Mouse (Mus musculus): Measurements from ENCODE around the gene Atic. TPM values are rescaled to one million over a fixed set of nuclear protein-coding genes. Genes with fewer than 3 reads are reported as not detected.

The Atic gene
- total RNA-seq (2021) = 10 to 100 TPM; 34.2 to 34.6 TPM
- long read RNA-seq, experiment 1, transcript Atic-201 (16 exons, 2,845 nt) = major isoform, 11 of 13 reads
- long read RNA-seq, experiment 1, partial matches to known transcripts = 0 of 13 reads
- long read RNA-seq, experiment 1, other reads (novel, unspliced or antisense) = 2 of 13 reads
- long read RNA-seq, experiment 2, transcript Atic-201 (16 exons, 2,845 nt) = major isoform, 14 of 14 reads
- long read RNA-seq, experiment 2, partial matches to known transcripts = 0 of 14 reads
- long read RNA-seq, experiment 2, other reads (novel, unspliced or antisense) = 0 of 14 reads

DNA sequence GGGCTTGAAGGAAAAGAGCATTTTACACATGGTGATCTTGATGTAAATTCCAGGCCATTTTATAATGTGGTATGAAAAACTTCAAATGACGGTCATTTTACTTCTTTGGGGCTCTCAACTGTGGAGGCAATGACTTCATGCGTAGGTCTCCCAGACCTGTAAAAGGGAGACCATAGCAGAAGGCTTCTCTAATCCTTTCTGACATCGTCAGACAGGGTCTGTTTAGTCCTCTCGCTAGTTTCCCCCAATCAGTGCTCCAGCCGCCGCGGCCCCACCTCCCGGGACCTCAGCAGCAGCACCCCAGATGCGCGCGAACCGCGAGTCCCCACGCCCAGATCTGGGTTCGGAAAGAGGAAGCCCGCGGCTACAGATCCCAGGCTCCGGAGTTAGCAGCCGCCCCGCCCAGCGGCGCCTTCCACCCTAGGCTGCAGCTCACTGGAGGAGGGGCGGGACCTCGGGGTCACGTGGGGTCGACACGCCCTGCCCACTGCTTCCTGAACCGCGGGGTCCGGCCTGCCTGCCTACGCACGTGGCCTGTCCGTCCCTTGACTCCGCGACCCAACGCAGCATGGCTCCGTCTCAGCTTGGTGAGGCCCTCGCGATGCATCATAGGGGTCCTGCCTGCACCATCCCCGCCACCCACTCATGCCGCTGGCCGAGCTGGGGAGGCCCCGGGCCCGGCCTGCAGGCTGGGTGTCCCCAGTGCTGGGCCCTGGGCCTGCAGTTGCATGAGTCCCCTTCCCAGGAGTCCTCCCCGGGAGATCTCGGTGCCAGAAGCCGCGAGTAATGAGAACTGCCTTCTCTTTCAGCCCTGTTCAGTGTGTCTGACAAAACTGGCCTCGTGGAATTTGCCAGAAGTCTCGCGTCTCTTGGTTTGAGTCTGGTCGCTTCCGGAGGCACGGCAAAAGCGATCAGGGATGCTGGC, at the start of gene Atic:
Gene Atic, plus strand, starts transcription at position 463 of the 925 bp plus-strand sequence.
- peak; percentile 83 to 85 for DNase-seq (ENCODE audit: low spot score in 2 of 2)
- intact Hi-C loops (cut with DNase I) = no loop called here

GRCm38 (mm10) chr1:71507251-71507650, 49.7 kb upstream of the Atic start:
- intact Hi-C loops (cut with DNase I) = loop anchor here (5.0 to 10.0 kb wide), 3 partner anchors 220 to 1712 kb away; no protein-coding TSS in a partner anchor
- DNase-seq (ENCODE audit: low spot score in 2 of 2) = peak in 1 of 2 experiments; percentile 3

- intact Hi-C loops (cut with DNase I) = no loop called here
- no peak for DNase-seq (ENCODE audit: low spot score in 2 of 2)
These were observed 41.9 kb upstream of the Atic start for GRCm38 (mm10) chr1:71515041-71515440.

DNA sequence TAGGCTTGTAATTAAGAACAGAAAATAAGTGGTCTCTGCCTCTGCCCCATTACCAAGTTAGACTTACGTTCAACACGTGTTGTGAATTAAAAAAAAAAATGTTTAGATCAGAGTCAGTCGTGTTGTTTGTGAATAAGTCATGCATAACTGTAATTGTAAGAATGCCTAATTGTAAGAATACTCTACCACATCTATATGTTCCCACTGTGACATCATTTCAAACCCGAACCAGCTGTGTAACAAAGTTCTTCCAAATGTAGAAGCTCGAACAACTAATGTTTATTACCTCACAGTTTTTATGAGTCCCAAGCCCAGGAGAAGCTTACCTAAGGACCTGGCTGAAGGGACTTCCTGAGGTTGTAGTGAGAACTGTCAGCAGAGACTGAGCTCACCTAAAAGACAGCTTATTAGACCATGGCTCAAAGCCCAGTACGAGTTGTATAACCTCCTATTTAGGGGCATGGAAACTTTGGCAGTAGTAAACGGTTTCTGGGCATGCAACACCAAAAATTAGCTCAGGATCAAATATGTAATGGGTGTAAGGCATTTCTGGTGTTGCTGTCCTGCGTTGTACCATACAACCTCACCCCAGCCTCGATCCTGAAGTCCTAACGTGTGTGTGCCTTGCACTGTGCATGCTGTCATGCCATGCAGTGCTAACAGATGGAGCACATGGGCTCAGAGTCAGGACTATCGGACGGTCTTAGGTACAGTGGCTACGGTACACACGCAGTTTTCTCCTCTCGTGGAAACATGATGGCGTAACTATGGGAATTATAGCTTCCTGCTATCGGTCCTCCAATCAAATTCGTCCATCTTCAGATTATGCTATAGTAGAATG, 27.9 kb upstream of the Atic start:
- DNase-seq (ENCODE audit: low spot score in 2 of 2) = no peak
- intact Hi-C loops (cut with DNase I) = no loop called here

- no peak for DNase-seq (ENCODE audit: low spot score in 2 of 2)
- intact Hi-C loops (cut with DNase I) = no loop called here
These were observed 26.2 kb upstream of the Atic start for GRCm38 (mm10) chr1:71530779-71531178.

DNA sequence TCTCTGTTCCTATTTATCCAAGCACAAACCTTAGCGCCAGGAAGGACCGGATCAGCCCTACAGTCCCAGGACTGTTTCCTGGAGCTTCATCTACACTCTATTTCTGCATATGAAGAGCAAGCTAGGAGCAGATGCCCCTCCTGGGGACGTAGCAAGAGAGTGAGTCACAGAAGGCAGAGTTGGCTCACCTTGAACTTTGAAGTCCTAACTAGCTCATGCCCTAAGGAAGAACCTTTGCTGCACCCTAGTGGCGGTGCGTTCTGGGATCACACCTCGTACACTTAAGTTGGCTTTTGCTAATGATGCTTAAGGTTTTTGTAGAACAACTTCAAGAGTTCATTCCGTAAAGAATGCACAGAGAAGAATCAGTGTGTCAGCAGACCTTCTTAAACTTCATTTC, 25.3 kb upstream of the Atic start:
- DNase-seq (ENCODE audit: low spot score in 2 of 2) = peak in 1 of 2 experiments; percentile 45
- intact Hi-C loops (cut with DNase I) = no loop called here

- no peak for DNase-seq (ENCODE audit: low spot score in 2 of 2)
- intact Hi-C loops (cut with DNase I) = no loop called here
These were observed 17.3 kb upstream of the Atic start for GRCm38 (mm10) chr1:71539641-71540040.

DNA sequence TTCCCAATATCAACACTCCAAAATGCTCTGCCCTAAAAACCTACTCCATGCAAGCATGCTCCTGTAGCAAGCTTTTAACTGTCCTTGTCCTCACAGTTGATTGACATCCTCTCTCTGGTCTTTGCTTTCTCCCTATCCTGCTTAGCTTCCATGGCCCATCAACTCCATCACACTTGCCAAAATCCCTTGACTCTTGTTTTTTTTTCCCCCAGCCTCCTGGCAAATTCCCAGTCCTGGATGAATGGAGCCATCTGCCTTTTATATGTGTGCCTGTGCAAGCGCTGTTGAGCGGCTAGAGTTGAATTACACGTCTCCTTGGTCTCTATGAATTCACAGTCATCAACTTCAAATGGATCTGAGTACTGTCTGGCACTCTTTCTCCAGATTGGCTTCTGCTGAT, 16.5 kb upstream of the Atic start:
- no peak for DNase-seq (ENCODE audit: low spot score in 2 of 2)
- intact Hi-C loops (cut with DNase I) = no loop called here

- intact Hi-C loops (cut with DNase I) = no loop called here
- no peak for DNase-seq (ENCODE audit: low spot score in 2 of 2)
These were observed 6.2 kb upstream of the Atic start for GRCm38 (mm10) chr1:71550626-71551195.

- DNase-seq (ENCODE audit: low spot score in 2 of 2) = no peak
- intact Hi-C loops (cut with DNase I) = no loop called here
These were observed 3.7 kb downstream of the Atic start for GRCm38 (mm10) chr1:71560626-71561025.

GRCm38 (mm10) chr1:71564291-71564690, 7.3 kb downstream of the Atic start:
- intact Hi-C loops (cut with DNase I) = no loop called here

DNA sequence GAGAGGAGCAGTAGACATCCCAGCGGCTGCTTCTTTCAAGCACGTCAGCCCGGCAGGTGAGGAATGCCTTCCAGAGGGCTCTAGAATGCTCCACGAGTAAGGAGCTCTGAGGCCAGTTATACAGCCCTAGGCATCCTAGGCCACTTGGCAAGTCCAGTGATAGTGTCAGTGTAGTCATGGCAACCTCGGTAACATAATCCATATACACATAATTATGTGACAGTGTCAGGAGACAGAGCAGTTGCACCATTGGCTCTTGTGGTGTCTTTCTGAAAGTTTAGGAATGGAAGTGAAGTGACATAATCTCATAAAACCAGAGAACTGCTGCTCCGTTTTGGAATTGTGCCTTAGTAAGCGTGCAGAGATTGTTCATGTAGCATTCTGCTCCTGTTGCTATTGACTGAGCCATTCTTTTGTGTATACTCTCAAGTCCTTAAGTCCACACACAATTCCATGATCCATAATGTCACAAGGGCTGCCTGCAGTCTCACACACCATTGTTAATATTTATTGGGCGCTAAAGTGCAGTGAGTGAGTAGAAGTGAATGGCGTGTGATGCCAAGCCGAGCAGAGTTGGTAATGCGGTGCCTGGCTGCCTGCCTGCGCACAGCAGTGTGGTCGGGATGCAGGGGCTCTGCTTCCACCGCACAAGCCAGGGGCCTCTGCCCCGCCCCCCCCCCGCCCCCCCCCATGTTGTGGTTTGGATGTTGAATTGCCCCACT, 11.1 kb downstream of the Atic start:
- DNase-seq (ENCODE audit: low spot score in 2 of 2) = no peak
- intact Hi-C loops (cut with DNase I) = no loop called here

More at GRCm38 (mm10) chr1:71564291-71564690, 7.3 kb downstream of the Atic start:
- no peak for DNase-seq (ENCODE audit: low spot score in 2 of 2)

DNA sequence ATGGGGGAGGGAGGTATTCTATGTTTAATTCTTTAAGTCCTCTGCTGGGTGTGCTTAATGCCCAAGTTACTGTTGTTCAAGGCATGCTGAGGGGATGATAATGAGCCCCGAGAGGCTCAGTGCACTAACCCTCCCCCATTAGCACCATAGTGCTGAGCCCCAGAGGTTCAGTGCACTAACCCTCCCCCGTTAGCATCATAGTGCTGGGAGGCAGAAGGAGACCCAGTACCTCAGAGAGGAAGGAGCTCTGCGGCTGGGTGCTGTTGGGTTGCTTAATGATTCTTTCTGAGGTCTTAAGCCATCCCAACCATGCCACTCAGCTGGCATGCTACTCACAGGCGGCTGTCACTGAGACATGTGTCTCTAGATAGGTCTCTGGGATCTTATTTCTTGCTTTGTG, 13.2 kb downstream of the Atic start:
- intact Hi-C loops (cut with DNase I) = no loop called here
- no peak for DNase-seq (ENCODE audit: low spot score in 2 of 2)

DNA sequence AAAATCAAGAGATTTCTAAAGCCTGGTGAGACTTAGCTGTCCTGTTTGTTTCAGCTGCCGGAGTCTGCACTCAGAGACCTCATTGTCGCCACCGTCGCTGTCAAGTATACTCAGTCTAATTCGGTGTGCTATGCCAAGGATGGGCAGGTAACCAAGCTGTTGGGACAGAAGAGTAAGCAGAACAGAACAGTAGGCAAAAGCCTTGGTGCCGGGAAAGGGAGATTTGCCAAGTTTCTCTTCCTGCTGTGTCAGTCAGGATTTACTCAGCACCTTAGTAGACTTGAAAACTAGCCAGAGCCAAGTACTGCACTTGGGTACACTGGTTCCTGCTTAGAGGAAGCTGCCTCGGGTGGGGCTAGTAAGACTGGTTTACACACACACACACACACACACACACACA, 19.0 kb downstream of the Atic start:
- intact Hi-C loops (cut with DNase I) = no loop called here
- DNase-seq (ENCODE audit: low spot score in 2 of 2) = no peak

DNA sequence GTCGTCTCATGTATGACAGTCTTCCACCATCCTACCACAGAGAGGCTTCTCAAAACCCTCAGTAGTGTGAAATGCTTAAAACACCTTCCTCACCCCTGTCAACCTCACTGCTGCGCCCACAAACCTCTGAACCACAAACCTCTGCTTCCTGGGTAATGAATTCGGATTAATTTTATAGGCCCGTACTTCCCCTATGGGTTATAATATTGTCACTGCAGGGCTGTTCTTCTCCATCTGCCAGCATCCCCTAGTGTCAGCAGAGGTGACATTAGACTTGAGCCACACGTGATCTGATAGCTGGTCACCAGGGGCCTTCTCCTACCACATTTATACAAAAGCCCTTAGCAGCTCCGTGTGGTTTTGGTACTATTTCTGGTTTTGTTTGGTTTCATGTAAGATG, 19.9 kb downstream of the Atic start:
- no peak for DNase-seq (ENCODE audit: low spot score in 2 of 2)
- intact Hi-C loops (cut with DNase I) = no loop called here

- peak in 1 of 2 experiments; percentile 7 for DNase-seq (ENCODE audit: low spot score in 2 of 2)
- intact Hi-C loops (cut with DNase I) = no loop called here
These were observed 22.6 kb downstream of the Atic start for GRCm38 (mm10) chr1:71579526-71579925.

DNA sequence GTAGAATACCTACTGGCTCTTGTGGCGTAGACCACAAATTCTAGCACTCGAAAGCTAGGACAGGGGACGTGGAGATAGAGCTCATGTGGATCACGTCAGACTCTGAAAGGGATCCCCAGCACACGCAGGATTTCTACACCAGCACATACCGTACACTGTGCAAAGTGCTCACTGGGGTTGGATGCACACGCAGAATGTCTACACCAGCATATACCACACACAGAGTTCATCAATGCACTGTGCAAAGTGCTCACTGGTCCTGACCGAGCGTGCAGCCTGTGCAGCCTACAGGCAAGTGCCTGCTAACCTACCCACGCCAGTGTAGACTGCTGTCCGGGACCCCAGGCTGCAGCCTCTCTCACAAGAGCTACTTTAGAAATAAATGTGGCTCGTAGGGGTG, 23.5 kb downstream of the Atic start:
- intact Hi-C loops (cut with DNase I) = no loop called here
- DNase-seq (ENCODE audit: low spot score in 2 of 2) = no peak

GRCm38 (mm10) chr1:71583302-71583701, 26.4 kb downstream of the Atic start:
- intact Hi-C loops (cut with DNase I) = no loop called here
- DNase-seq (ENCODE audit: low spot score in 2 of 2) = no peak

DNA sequence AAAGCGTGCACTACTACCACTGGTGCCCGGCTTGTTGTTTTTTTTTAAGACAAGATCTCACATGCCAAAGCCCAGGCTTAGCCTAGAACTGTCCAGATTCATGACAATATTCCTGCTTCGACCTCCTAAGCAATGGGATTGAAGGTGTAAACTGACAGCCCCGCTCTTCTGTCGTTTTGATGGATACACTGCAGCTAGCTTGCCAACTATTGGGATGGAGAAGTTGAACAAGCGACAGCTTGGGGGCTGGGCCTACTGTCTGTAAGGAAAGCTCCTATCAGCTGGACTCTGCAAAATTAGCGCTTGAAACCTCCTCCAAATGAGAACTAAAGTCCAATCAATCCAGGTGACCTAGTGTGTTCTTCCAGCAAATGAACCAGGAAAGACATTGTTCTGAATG, 26.9 kb downstream of the Atic start:
- intact Hi-C loops (cut with DNase I) = no loop called here
- DNase-seq (ENCODE audit: low spot score in 2 of 2) = no peak

All from left cerebral cortex, postnatal 14 days (tissue).